Mouse (Mus musculus) cortical plate, adult 2 months (tissue): Measurements from ENCODE around the gene Hmga1.

Source experiments
- CTCF ChIP-seq: fragments of 200-500 bp; IDR thresholded peaks from 2 replicates; pipeline ENCODE4 v1.5.1; 2011; ENCODE audit warnings: mild to moderate bottlenecking, control low read depth, low read length; ENCODE audit not compliant: insufficient read depth; ENCODE audit errors: extremely low read depth
- POLR2A ChIP-seq: fragments of 200-500 bp; IDR thresholded peaks from 2 replicates; pipeline ENCODE4 v1.6.1; 2011; ENCODE audit warnings: mild to moderate bottlenecking, low read length, control low read depth; ENCODE audit not compliant: insufficient read depth; ENCODE audit errors: extremely low read depth

GRCm38 (mm10) chr17:27592565-27592910, 36.2 kb downstream of the Hmga1 start:
- TF ChIP-seq POLR2A (no peak), CTCF (no peak)
